Comparison of ENCODE assay signal across 8 mouse cellular contexts in genomic region chr7:110059092-110059785, GRCm38 (mm10). TPM values are rescaled to one million over a fixed set of nuclear protein-coding genes. Genes with fewer than 3 reads are reported as not detected.
DNase-seq lines count a peak whose midpoint lies in the region; ATAC-seq and TF ChIP-seq lines count a peak whose summit lies in the region.

No protein-coding gene starts in this region.

- no peaks in the 10 kb centered on the region for H3K27me3 ChIP-seq in cerebellum, adult 2 months (ENCODE audit: control insufficient read depth, insufficient read depth, low read length)
- no peaks in the 10 kb centered on the region for H3K27me3 ChIP-seq in embryonic facial prominence, embryonic 14.5 days (replicated peaks; ENCODE audit: control insufficient read depth, insufficient read depth, low read length)
- H3K27me3 ChIP-seq in liver, embryonic 11.5 days (replicated peaks; ENCODE audit: control insufficient read depth, insufficient read depth, low read length): no peaks in the 10 kb centered on the region
- H3K27me3 ChIP-seq in kidney, adult 2 months (replicated peaks; ENCODE audit: control insufficient read depth, insufficient read depth, low read length): no peaks in the 10 kb centered on the region

- WGBS in cerebellum, adult 2 months: 83% methylated on average over 12 of the region's 12 CpGs
- WGBS in embryonic facial prominence, embryonic 14.5 days: 88% methylated on average over 12 of the region's 12 CpGs
- WGBS in liver, embryonic 11.5 days: 61% methylated on average over 12 of the region's 12 CpGs
- 84% methylated on average over 12 of the region's 12 CpGs for WGBS in kidney, adult 2 months

- H3K4me1 ChIP-seq in cerebellum, adult 2 months (ENCODE audit: control insufficient read depth, insufficient read depth, low read length): peaks cover 3% of the 10 kb centered on the region; the same call in 1 of the 2 replicates
- peaks cover 11% of the 10 kb centered on the region; the same call in 1 of the 2 replicates for H3K4me1 ChIP-seq in embryonic facial prominence, embryonic 14.5 days (ENCODE audit: control insufficient read depth, insufficient read depth, low read length)
- peaks cover 5% of the 10 kb centered on the region for H3K4me1 ChIP-seq in liver, embryonic 11.5 days (replicated peaks; ENCODE audit: control insufficient read depth, insufficient read depth, low read length)
- H3K4me1 ChIP-seq in kidney, adult 2 months (ENCODE audit: control insufficient read depth, insufficient read depth, low read length): peaks cover 5% of the 10 kb centered on the region; the same call in 1 of the 2 replicates

- H3K9ac ChIP-seq in embryonic facial prominence, embryonic 14.5 days (ENCODE audit: low read depth, low read length): no peak overlapping the region
- peak overlapping the region; percentile 98; the same call in 1 of the 2 replicates for H3K9ac ChIP-seq in liver, embryonic 11.5 days (ENCODE audit: low read depth, low read length)

- H3K4me3 ChIP-seq in cerebellum, adult 2 months (replicated peaks; ENCODE audit: insufficient read depth, low read depth, low read length): no peak overlapping the region
- H3K4me3 ChIP-seq in embryonic facial prominence, embryonic 14.5 days (ENCODE audit: low read depth, low read length): no peak overlapping the region
- H3K4me3 ChIP-seq in liver, embryonic 11.5 days (ENCODE audit: low read depth, low read length): peak overlapping the region; percentile 84
- no peak overlapping the region for H3K4me3 ChIP-seq in kidney, adult 2 months (ENCODE audit: insufficient read depth, low read depth, low read length)

- DNase-seq in cerebellum, adult 2 months: peak; percentile 24 to 29
- no peak for DNase-seq in cerebellum, adult 9-10 months
- DNase-seq in lung, postnatal 10 days: peak; percentile 12
- DNase-seq in lung, postnatal 25 days (ENCODE audit: low spot score): no peak
- DNase-seq in embryonic facial prominence, embryonic 14.5 days (ENCODE audit: low spot score): peak; percentile 59
- no peak for DNase-seq in liver, embryonic 11.5 days (ENCODE audit: low spot score)
- no peak for DNase-seq in kidney, adult 2 months

- H3K4me2 ChIP-seq in embryonic facial prominence, embryonic 14.5 days (ENCODE audit: low read depth, low read length): no peak overlapping the region
- H3K4me2 ChIP-seq in liver, embryonic 11.5 days: peak overlapping the region; percentile 86

- no peak for TF ChIP-seq CTCF in cerebellum, adult 2 months (IDR thresholded peaks at IDR 0.05; ENCODE audit: borderline replicate concordance, insufficient read depth, low read depth, low read length)
- TF ChIP-seq CTCF in kidney, adult 2 months (conservative IDR thresholded peaks at IDR 0.05; ENCODE audit: insufficient read depth, insufficient read length, low read depth, low read length): no peak

- ATAC-seq in embryonic facial prominence, embryonic 14.5 days (ENCODE audit: low read depth): no peak
- no peak for ATAC-seq in liver, embryonic 11.5 days (replicated peaks; ENCODE audit: low FRiP score)
- ATAC-seq in frontal cortex, adult (ENCODE audit: low TSS enrichment): no peak

- TF ChIP-seq POLR2A in cerebellum, adult 2 months (IDR thresholded peaks at IDR 0.05; ENCODE audit: borderline replicate concordance, insufficient read depth, low read length): no peak
- no peak for TF ChIP-seq POLR2A in kidney, adult 2 months (IDR thresholded peaks at IDR 0.05; ENCODE audit: low read depth, low read length)

- H3K27ac ChIP-seq in cerebellum, adult 2 months (ENCODE audit: insufficient read depth, low read length): no peak overlapping the region
- no peak overlapping the region; the same call in 1 of the 2 replicates for H3K27ac ChIP-seq in embryonic facial prominence, embryonic 14.5 days (replicated peaks; ENCODE audit: low read depth, low read length)
- H3K27ac ChIP-seq in liver, embryonic 11.5 days (ENCODE audit: low read depth, low read length): peak overlapping the region; percentile 97; the same call in 1 of the 2 replicates
- no peak overlapping the region for H3K27ac ChIP-seq in kidney, adult 2 months (ENCODE audit: insufficient read depth, low read depth, low read length)

- H3K9me3 ChIP-seq in embryonic facial prominence, embryonic 14.5 days (ENCODE audit: control insufficient read depth, low read length): no peaks in the 10 kb centered on the region
- no peaks in the 10 kb centered on the region for H3K9me3 ChIP-seq in liver, embryonic 11.5 days (ENCODE audit: control insufficient read depth, low read length)

- H3K36me3 ChIP-seq in embryonic facial prominence, embryonic 14.5 days (ENCODE audit: control insufficient read depth, insufficient read depth, low read length): peaks cover 37% of the 10 kb centered on the region
- H3K36me3 ChIP-seq in liver, embryonic 11.5 days (ENCODE audit: control insufficient read depth, insufficient read depth, low read length): peaks cover 13% of the 10 kb centered on the region
- peaks cover 2% of the 10 kb centered on the region for H3K36me3 ChIP-seq in kidney, adult 2 months (ENCODE audit: control insufficient read depth, insufficient read depth, low read length)

RNA-seq across cellular contexts. Expression of gene Zfp143, which starts 1.8 kb away (rescaled TPM):
- 16.0 and 16.7 TPM in 2 replicates for polyA plus RNA-seq in cerebellum, adult 2 months (2012; rRNA removed)
- 15.7 and 16.3 TPM in 2 replicates for polyA plus RNA-seq in embryonic facial prominence, embryonic 14.5 days (2014; fragmentation: Nextera tagmentation; extraction: Ambion mirVana)
- polyA plus RNA-seq in liver, embryonic 11.5 days (2014; fragmentation: Nextera tagmentation; extraction: Ambion mirVana): 16.8 and 19.5 TPM in 2 replicates
- polyA plus RNA-seq in kidney, adult 2 months (2012; rRNA removed): 7.5 and 9.4 TPM in 2 replicates

RNA-seq across cellular contexts. Expression of gene Ipo7, which starts 41.2 kb away (rescaled TPM):
- 46.5 and 50.8 TPM in 2 replicates for polyA plus RNA-seq in cerebellum, adult 2 months (2012; rRNA removed)
- polyA plus RNA-seq in embryonic facial prominence, embryonic 14.5 days (2014; fragmentation: Nextera tagmentation; extraction: Ambion mirVana): 20.7 and 22.9 TPM in 2 replicates
- polyA plus RNA-seq in liver, embryonic 11.5 days (2014; fragmentation: Nextera tagmentation; extraction: Ambion mirVana): 36.8 and 45.0 TPM in 2 replicates
- polyA plus RNA-seq in kidney, adult 2 months (2012; rRNA removed): 17.9 and 22.3 TPM in 2 replicates

Comparison
In these comparisons a context has a peak if more than half of its experiments do, and no peak if none do; other contexts are left out.
1. DNase-seq: peak in cerebellum, adult 2 months (2 of 2), lung, postnatal 10 days (single experiment) and embryonic facial prominence, embryonic 14.5 days (single experiment); none in cerebellum, adult 9-10 months (single experiment), lung, postnatal 25 days (single experiment), liver, embryonic 11.5 days (single experiment) and kidney, adult 2 months (single experiment).